Mouse (Mus musculus) neural tube, embryonic 14.5 days (tissue): ENCODE measurements around the gene Mab21l1. TPM values are rescaled to one million over a fixed set of nuclear protein-coding genes. Genes with fewer than 3 reads are reported as not detected.

Source experiments
- ATAC-seq: fragments of 200-750 bp; cut with Nextera tagmentation; 2 replicates; pipeline ENCODE4 v1.8.0; 2017; ENCODE audit warnings: low read depth, mild to moderate bottlenecking, moderate TSS enrichment, moderate library complexity
- H3K27ac ChIP-seq: fragments of 300-500 bp; sonication (generic); 2 replicates; pipeline ENCODE4 v1.5.1; 2014; ENCODE audit warnings: low read depth, mild to moderate bottlenecking, control low read depth, low read length, moderate library complexity, mixed read lengths
- H3K27me3 ChIP-seq: fragments of 300-500 bp; sonication (generic); 2 replicates; pipeline ENCODE4 v1.6.1; 2014; ENCODE audit warnings: low read length; ENCODE audit not compliant: control insufficient read depth, insufficient read depth
- H3K36me3 ChIP-seq: fragments of 300-500 bp; sonication (generic); 2 replicates; pipeline ENCODE4 v1.6.1; 2014; ENCODE audit warnings: low read length, mixed read lengths; ENCODE audit not compliant: control insufficient read depth, insufficient read depth
- H3K4me1 ChIP-seq: fragments of 300-500 bp; sonication (generic); 2 replicates; pipeline ENCODE4 v1.6.1; 2014; ENCODE audit warnings: low read length; ENCODE audit not compliant: control insufficient read depth, insufficient read depth
- H3K4me2 ChIP-seq: fragments of 300-500 bp; sonication (generic); 2 replicates; pipeline ENCODE4 v1.6.1; 2014; ENCODE audit warnings: mild to moderate bottlenecking, low read depth, low read length, control low read depth
- H3K4me3 ChIP-seq: fragments of 300-500 bp; sonication (generic); 2 replicates; pipeline ENCODE4 v1.5.1; 2014; ENCODE audit warnings: low read depth, low read length, control low read depth, mixed read lengths
- H3K9ac ChIP-seq: fragments of 300-500 bp; sonication (generic); replicated peaks from 2 replicates; pipeline ENCODE4 v1.6.1; 2014; ENCODE audit warnings: low read depth, mild to moderate bottlenecking, control low read depth, low read length, mixed read lengths
- H3K9me3 ChIP-seq: fragments of 300-500 bp; sonication (generic); 2 replicates; pipeline ENCODE4 v1.6.1; 2016; ENCODE audit warnings: low read length; ENCODE audit not compliant: control insufficient read depth
- WGBS: fragments of 180-500 bp; shearing (Covaris S2); extraction: QIAGEN DNeasy Blood & Tissue Kit; methylation state at CpG from one replicate; pipeline ENCODE4 v1.1.7; 2014; 5-methylcytosine and 5-hydroxymethylcytosine counted together
- polyA plus RNA-seq: library from polyadenylated mRNA; unstranded; fragments of >200 nt; fragmentation: Nextera tagmentation; extraction: Ambion mirVana; gene quantifications from 2 replicates; pipeline ENCODE4 v1.2.1, GENCODE M21; 2014

The Mab21l1 gene
- polyA plus RNA-seq, 1 experiment from 2014 or later, result 112 TPM

DNA sequence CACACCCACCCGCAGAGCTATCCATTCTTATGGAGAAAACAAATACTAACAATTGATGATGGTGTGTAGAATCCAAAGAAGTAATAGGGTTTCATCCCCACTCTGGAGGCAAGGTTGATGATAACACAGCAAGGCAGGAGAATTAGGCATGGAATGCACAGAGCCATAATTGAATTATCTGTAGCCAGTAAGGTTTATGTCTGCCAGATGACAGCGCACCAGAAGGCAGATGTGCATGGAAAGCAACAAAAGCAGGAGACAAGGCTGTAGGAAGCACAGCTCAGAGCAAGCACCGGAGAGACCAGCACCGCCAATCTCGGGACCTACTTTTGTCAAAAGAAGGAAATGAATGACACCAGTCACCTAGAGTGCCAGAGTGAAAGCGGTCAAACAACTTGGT lies 28.4 kb upstream of the Mab21l1 start:
- Histone ChIP-seq H3K4me3 (no peak overlapping the region), H3K36me3 (no peaks in the 10 kb centered on the region), H3K9ac (no peak overlapping the region), H3K4me1 (peaks cover 28% of the 10 kb centered on the region), H3K27me3 (no peaks in the 10 kb centered on the region), H3K27ac (no peak overlapping the region), H3K9me3 (no peaks in the 10 kb centered on the region), H3K4me2 (no peak overlapping the region)
- 88% methylated on average over 6 of the region's 6 CpGs for WGBS
- ATAC-seq, result no peak

DNA sequence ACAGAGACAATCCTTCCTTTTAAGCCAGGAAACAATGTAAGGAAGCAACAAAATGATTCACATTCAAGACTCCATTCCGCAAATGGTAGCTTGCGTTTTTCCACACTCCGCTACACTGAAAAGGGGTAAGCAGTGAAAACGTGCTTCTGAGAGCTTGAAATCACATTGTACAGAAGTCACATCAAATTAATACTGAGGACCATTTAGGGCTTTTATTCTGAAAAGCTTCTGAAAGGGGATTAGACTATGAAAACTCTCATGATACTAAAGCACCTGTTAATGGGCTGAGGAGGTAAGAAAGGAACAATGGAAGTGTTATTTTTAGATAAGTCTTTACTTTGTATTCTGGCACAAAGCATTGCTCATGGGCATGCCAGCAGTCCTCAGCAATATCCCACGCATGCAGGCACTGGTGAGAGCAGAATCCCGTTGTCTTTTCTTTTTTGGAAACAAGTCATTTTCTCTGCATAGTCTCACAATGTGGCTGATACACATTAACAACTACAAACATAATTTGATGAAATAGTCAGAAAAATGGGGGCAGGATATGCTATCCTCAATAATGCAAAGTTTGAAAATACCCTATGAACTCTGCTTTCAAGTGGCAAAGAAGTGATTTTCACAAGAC lies 27.2 kb upstream of the Mab21l1 start:
- Histone ChIP-seq H3K9ac (no peak overlapping the region), H3K36me3 (no peaks in the 10 kb centered on the region), H3K4me1 (peaks cover 28% of the 10 kb centered on the region), H3K4me2 (no peak overlapping the region), H3K27me3 (no peaks in the 10 kb centered on the region), H3K4me3 (no peak overlapping the region), H3K9me3 (no peaks in the 10 kb centered on the region), H3K27ac (no peak overlapping the region)
- no peak for ATAC-seq
- WGBS, result 55% methylated on average over 6 of the region's 6 CpGs

DNA sequence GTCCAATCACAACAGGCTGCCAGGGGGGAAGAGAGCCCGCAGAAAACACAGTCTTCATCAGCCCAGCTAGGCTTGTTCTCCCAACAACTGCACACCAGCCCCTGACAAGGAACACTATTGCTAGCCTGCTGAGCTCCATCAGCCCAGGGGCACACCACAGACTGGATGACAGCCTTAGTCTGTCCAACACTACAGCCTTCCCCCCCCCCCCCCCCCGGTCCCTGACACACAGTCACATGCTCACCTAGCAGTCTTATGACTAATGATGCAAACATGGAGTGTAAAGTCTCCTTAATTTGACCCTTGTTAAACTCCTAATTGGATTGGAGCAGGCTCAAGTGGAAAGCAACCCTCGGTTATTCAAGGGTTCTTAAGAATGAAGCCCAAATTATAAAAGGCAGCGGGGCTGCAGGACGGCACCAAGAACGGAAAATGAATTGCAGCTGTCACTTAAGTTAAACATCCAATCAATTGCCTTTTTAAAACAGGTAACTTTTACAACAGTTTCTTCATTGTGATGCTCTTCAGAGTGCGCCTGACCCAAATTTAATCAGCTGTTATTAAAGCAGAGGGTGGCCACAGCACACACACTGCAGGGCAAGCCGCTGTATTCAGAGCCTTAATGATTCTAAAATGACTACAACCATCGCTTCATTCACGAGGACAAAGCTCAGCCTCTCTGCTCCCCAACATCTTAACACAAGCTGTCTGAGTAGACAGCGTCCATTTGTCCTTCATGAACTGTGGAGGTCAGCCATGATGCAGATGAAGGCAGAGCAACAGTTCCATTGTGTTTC lies 26.3 kb upstream of the Mab21l1 start:
- H3K27ac ChIP-seq, result peak overlapping the region; percentile 4; the same call in 1 of the 2 replicates
- peak; percentile 58; the same call in 1 of the 2 replicates for ATAC-seq
- no peaks in the 10 kb centered on the region for H3K9me3 ChIP-seq
- H3K4me2 ChIP-seq, result no peak overlapping the region
- no peak overlapping the region; the same call in 1 of the 2 replicates for H3K9ac ChIP-seq
- H3K4me1 ChIP-seq, result peaks cover 21% of the 10 kb centered on the region
- no peaks in the 10 kb centered on the region for H3K27me3 ChIP-seq
- H3K4me3 ChIP-seq, result no peak overlapping the region
- H3K36me3 ChIP-seq, result no peaks in the 10 kb centered on the region
- WGBS, result 14% methylated on average over 11 of the region's 11 CpGs

DNA sequence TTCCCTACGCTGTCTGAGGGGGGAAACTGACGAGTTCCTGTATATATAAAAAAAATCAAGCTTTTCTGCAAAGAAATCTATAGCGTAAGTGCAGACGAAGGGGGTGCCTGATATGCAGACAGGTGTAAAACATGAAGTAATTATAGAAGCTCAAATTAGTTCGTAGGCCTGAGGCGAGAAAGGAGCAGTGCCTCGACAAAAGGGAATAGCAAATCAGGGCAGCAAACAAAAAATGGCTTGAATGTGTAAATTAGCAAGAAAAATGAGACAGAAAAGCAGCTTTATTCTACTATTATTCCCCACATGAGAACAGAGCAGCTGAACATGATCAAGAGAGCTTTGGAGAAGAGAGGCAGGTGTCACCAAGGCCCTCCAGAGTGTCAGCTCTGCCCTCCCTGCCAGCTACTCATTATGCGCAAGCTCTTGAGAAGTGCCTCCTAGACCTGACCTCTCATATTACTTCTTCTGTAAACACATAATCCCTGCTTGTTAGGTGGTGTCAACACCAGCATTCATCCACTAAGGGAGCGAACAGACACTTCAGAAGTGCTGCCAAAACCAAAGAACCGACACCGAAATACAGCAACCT lies 25.6 kb upstream of the Mab21l1 start:
- Histone ChIP-seq H3K4me3 (no peak overlapping the region), H3K4me2 (no peak overlapping the region), H3K4me1 (peaks cover 15% of the 10 kb centered on the region), H3K36me3 (no peaks in the 10 kb centered on the region), H3K9me3 (no peaks in the 10 kb centered on the region), H3K27me3 (no peaks in the 10 kb centered on the region), H3K27ac (peak overlapping the region; percentile 28; the same call in 1 of the 2 replicates), H3K9ac (no peak overlapping the region; the same call in 1 of the 2 replicates)
- WGBS, result 48% methylated on average over 11 of the region's 11 CpGs
- ATAC-seq, result no peak

DNA sequence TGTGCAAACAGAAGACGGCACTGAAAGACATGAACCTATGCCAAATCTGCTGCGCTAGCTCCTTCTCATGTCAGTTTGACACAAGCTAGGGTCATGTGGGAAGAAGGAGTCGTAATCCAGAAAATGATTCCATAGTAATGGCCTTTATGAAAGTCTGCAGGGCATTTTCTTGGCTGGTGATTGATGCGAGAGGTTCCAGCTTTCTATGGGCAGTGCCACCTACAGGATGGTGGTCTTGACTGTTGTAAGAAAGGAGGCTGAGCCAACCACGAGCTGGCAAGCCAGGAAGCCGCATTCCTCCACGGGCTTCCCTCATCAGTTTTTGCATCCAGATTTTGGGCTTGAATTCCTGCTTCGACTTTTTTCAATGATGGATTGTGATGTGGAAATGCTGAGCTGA lies 24.0 kb upstream of the Mab21l1 start:
- Histone ChIP-seq H3K36me3 (no peaks in the 10 kb centered on the region), H3K27me3 (no peaks in the 10 kb centered on the region), H3K4me3 (no peak overlapping the region), H3K27ac (no peak overlapping the region), H3K4me1 (peaks cover 15% of the 10 kb centered on the region), H3K9me3 (no peaks in the 10 kb centered on the region), H3K9ac (no peak overlapping the region), H3K4me2 (no peak overlapping the region)
- ATAC-seq, result no peak
- 72% methylated on average over 8 of the region's 8 CpGs for WGBS

DNA sequence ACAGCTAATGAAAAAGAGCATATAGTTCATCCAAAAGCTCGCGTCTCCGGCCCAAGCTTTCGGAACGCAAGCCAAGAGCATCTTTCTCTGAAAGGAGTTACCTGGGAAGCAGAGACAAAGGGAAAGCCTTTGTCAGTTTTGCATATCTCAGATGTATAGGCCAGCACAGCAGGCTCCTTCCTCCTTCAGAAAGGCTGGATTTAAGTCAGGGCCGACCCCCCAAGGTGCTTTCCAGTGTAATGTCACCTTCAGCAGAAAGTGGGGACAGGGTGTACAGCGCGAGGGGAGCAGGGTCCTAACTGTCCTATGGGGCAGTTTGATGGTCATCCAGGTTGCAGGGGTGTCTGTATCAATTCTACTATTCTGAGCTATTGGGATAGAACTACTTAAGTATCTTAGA lies 18.7 kb upstream of the Mab21l1 start:
- H3K27ac ChIP-seq, result no peak overlapping the region
- no peaks in the 10 kb centered on the region for H3K4me1 ChIP-seq
- no peak overlapping the region for H3K4me3 ChIP-seq
- no peak overlapping the region for H3K9ac ChIP-seq
- no peak overlapping the region for H3K4me2 ChIP-seq
- no peaks in the 10 kb centered on the region for H3K27me3 ChIP-seq
- no peaks in the 10 kb centered on the region for H3K9me3 ChIP-seq
- WGBS, result 36% methylated on average over 8 of the region's 8 CpGs
- ATAC-seq, result no peak
- H3K36me3 ChIP-seq, result no peaks in the 10 kb centered on the region

DNA sequence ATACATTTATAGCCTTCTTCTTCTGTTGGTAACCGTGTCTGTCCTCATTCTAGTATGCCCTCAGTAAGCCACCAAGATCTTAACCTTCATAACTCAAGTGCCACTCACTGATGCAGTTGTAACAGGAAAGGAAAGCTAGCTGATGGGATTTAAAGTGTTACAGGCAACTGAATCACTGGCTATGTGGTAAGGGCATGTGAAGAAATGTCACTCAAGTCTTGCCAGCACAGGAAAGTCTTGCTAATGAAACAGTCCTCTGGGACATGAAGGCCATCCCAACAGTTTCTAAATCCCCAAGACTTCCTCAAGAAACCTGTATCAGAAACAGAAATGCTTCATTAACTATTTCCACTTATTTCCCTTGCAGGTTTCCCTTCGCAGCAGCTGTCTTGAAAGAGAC lies 13.7 kb upstream of the Mab21l1 start:
- no peak overlapping the region for H3K9ac ChIP-seq
- no peak overlapping the region for H3K27ac ChIP-seq
- 82% methylated on average over 2 of the region's 2 CpGs for WGBS

DNA sequence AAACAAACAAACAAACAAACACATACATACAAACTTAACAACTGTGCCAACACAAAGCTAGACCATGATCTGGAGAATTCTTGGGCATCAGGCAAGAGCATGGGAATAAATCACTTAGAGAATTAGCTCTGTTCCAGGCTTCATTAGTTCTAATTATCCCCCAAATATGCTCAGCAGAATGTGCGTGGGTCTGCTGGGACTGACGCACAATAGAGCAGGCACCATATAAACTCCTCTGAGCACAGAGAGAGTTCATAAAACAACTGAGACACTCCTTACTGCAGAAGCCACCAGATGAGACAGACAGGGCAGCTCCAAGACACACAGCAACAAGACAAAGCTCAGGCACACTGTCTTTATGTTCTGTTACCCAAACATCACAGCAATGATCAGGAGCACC lies 13.0 kb upstream of the Mab21l1 start:
- H3K9ac ChIP-seq, result no peak overlapping the region
- H3K4me1 ChIP-seq, result 0 out of 2 replicates have a peak, but pooled peaks cover 4% of the 10 kb centered on the region
- H3K9me3 ChIP-seq, result no peaks in the 10 kb centered on the region
- no peak overlapping the region for H3K27ac ChIP-seq
- ATAC-seq, result peak; percentile 62
- 17% methylated on average over 2 of the region's 2 CpGs for WGBS
- H3K27me3 ChIP-seq, result no peaks in the 10 kb centered on the region
- no peaks in the 10 kb centered on the region for H3K36me3 ChIP-seq
- no peak overlapping the region for H3K4me3 ChIP-seq
- no peak overlapping the region for H3K4me2 ChIP-seq

More for the DNA sequence above, 13.7 kb upstream of the Mab21l1 start:
- no peak for ATAC-seq
- H3K9me3 ChIP-seq, result no peaks in the 10 kb centered on the region
- H3K4me3 ChIP-seq, result no peak overlapping the region
- H3K4me1 ChIP-seq, result no peaks in the 10 kb centered on the region
- no peaks in the 10 kb centered on the region for H3K27me3 ChIP-seq
- H3K4me2 ChIP-seq, result no peak overlapping the region
- no peaks in the 10 kb centered on the region for H3K36me3 ChIP-seq

DNA sequence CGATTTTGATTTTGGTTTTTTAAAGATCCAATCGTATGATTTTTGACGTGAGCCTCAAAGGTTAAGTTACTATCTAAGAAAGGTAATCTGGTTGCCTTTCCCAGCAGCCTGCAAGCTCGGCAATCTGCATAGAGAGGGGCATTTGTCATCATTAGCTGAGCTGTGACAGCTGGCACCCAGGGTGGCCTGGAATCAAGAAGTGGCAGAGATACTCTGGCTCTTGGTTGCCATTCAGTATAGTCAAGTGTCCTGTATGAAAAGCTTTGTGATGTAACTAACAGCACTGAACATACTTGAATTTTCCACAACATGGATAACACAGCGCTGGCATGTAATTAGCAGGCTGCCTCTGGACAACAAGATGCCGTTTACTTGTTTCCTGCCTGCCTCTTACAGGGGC lies 8.1 kb upstream of the Mab21l1 start:
- Histone ChIP-seq H3K36me3 (no peaks in the 10 kb centered on the region), H3K9ac (no peak overlapping the region), H3K27me3 (no peaks in the 10 kb centered on the region), H3K4me2 (no peak overlapping the region), H3K4me3 (no peak overlapping the region), H3K9me3 (no peaks in the 10 kb centered on the region), H3K4me1 (0 out of 2 replicates have a peak, but pooled peaks cover 9% of the 10 kb centered on the region), H3K27ac (no peak overlapping the region)
- 30% methylated on average over 6 of the region's 6 CpGs for WGBS
- ATAC-seq, result peak; percentile 38; the same call in 1 of the 2 replicates
